In the genomic region with DNA sequence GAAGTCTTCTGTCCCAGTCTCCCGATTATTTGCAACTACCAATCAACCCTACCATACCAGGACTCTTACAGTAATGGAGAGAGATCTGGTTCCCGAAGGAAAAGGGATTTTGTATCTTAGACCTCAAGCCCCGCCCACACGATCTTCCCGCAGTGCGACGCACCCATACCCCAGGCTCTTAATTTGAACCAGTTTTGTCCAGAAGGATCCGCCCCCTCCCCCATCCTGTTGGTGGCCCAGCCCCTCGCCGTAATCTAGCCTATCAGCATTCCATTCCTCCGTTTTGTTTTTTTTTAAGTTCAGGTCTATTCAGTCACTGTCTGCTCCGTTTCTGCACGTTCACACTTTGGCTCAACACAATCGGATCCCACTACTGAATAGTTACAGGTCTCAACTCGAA, we compare ENCODE assay signal across 8 mouse cellular contexts. TPM values are rescaled to one million over a fixed set of nuclear protein-coding genes. Genes with fewer than 3 reads are reported as not detected.
DNase-seq lines count a peak whose midpoint lies in the region; ATAC-seq and TF ChIP-seq lines count a peak whose summit lies in the region.

No protein-coding gene starts in this region.

- peak; percentile 56 for TF ChIP-seq POLR2A in embryonic fibroblast, embryonic 13.5 days (IDR thresholded peaks at IDR 0.05; ENCODE audit: low read depth, low read length)

- H3K27me3 ChIP-seq in hindbrain, embryonic 11.5 days (ENCODE audit: control insufficient read depth, insufficient read depth, low read length): no peaks in the 10 kb centered on the region

- no peak for TF ChIP-seq CTCF in gastrocnemius, adult 2 months (IDR thresholded peaks at IDR 0.05)
- no peak for TF ChIP-seq CTCF in embryonic fibroblast, embryonic 13.5 days (IDR thresholded peaks at IDR 0.05; ENCODE audit: borderline replicate concordance, insufficient read depth, low read length)

- H3K4me1 ChIP-seq in embryonic fibroblast, embryonic 13.5 days (ENCODE audit: control insufficient read depth, insufficient read depth, low read length): no peaks in the 10 kb centered on the region
- peaks cover 7% of the 10 kb centered on the region; the same call in 1 of the 2 replicates for H3K4me1 ChIP-seq in hindbrain, embryonic 11.5 days (replicated peaks; ENCODE audit: control insufficient read depth, insufficient read depth, low read length)

- H3K9me3 ChIP-seq in hindbrain, embryonic 11.5 days (ENCODE audit: control insufficient read depth, low read length): no peaks in the 10 kb centered on the region

- WGBS in hindbrain, embryonic 11.5 days: under 1% methylated on average over 15 of the region's 15 CpGs

- H3K27ac ChIP-seq in gastrocnemius, adult 2 months: peak overlapping the region; percentile 94
- H3K27ac ChIP-seq in embryonic fibroblast, embryonic 13.5 days (ENCODE audit: insufficient read depth, low read length): peak overlapping the region; percentile 74
- H3K27ac ChIP-seq in hindbrain, embryonic 11.5 days (ENCODE audit: low read depth, low read length): 0 out of 2 replicates have a peak overlapping the region, but pooled peaks have one; percentile 17

- ATAC-seq in hindbrain, embryonic 11.5 days (ENCODE audit: low FRiP score): peak; percentile 67
- ATAC-seq in megakaryocyte-erythroid progenitor cell, adult 5-6 weeks (replicated peaks; ENCODE audit: low FRiP score, low TSS enrichment, poor library complexity, severe bottlenecking): peak; percentile 56

- peak overlapping the region; percentile 58 for H3K4me2 ChIP-seq in hindbrain, embryonic 11.5 days (replicated peaks; ENCODE audit: low read depth, low read length)

- intact Hi-C loops in gastrocnemius, adult 2 months (cut with DNase I): loop anchor here (2.0 to 10.0 kb wide), 3 partner anchors 72 to 538 kb away; a partner anchor contains a TSS
- intact Hi-C loops in gastrocnemius, postnatal 36 days (cut with DNase I): no loop called here
- intact Hi-C loops in left cerebral cortex, postnatal 25 days (cut with DNase I): loop anchor here (5.0 kb wide), 1 partner anchor 234 kb away; a partner anchor contains a TSS

- H3K4me3 ChIP-seq in gastrocnemius, adult 2 months: peak overlapping the region; percentile 96
- H3K4me3 ChIP-seq in embryonic fibroblast, embryonic 13.5 days (ENCODE audit: insufficient read depth, low read length): peak overlapping the region; percentile 85
- H3K4me3 ChIP-seq in hindbrain, embryonic 11.5 days (ENCODE audit: low read depth, low read length): peak overlapping the region; percentile 54

- H3K36me3 ChIP-seq in hindbrain, embryonic 11.5 days (ENCODE audit: control insufficient read depth, insufficient read depth, low read length): peaks cover 18% of the 10 kb centered on the region

- DNase-seq in gastrocnemius, adult 2 months: no peak
- no peak for DNase-seq in gastrocnemius, postnatal 36 days
- peak; percentile 77 for DNase-seq in adrenal gland, adult 2 months
- DNase-seq in hindbrain, embryonic 11.5 days (ENCODE audit: low spot score): peak; percentile 91
- peak; percentile 60 to 67 for DNase-seq in left cerebral cortex, postnatal 25 days (ENCODE audit: low spot score in 2 of 2)
- peak; percentile 82 to 87 for DNase-seq in spleen, postnatal 4 days (ENCODE audit: low spot score in 2 of 2)

- peak overlapping the region; percentile 88 for H3K9ac ChIP-seq in hindbrain, embryonic 11.5 days (ENCODE audit: low read depth, low read length)

RNA-seq across cellular contexts. Expression of a gene that starts 0.9 kb away (rescaled TPM):
- 10 to 100 TPM; 40.9 to 41.4 TPM for total RNA-seq in gastrocnemius, adult 2 months (2021)
- 10 to 100 TPM; 36.7 to 43.0 TPM for total RNA-seq in gastrocnemius, postnatal 36 days (2021)
- 10 to 100 TPM; 61.7 to 74.8 TPM for total RNA-seq in adrenal gland, adult 2 months (2021)
- polyA plus RNA-seq in adrenal gland, adult 2 months (2012; rRNA removed): 101 and 102 TPM in 2 replicates
- polyA plus RNA-seq in embryonic fibroblast, embryonic 13.5 days (2011; ENCODE audit: insufficient read length, low read depth, missing spikeins): 58.9 and 94.2 TPM in 2 replicates
- 133 and 140 TPM in 2 replicates for polyA plus RNA-seq in hindbrain, embryonic 11.5 days (2014; fragmentation: Nextera tagmentation; extraction: Ambion mirVana)
- total RNA-seq in left cerebral cortex, postnatal 25 days (2021): 10 to 100 TPM; 96.1 to 97.4 TPM
- total RNA-seq in megakaryocyte-erythroid progenitor cell, adult 5-6 weeks (2014; fragmentation: Nextera tagmentation): 144 and 155 TPM in 2 replicates
- total RNA-seq in megakaryocyte-erythroid progenitor cell, adult 5-6 weeks (2017): 88.3 and 91.2 TPM in 2 replicates

RNA-seq across cellular contexts. Expression of a gene that starts 0.9 kb away (rescaled TPM):
- total RNA-seq in gastrocnemius, adult 2 months (2021): 10 to 100 TPM; 12.7 to 16.1 TPM
- total RNA-seq in gastrocnemius, postnatal 36 days (2021): 10 to 100 TPM; 12.0 to 12.6 TPM
- total RNA-seq in adrenal gland, adult 2 months (2021): 10 to 100 TPM; 37.1 to 40.2 TPM
- polyA plus RNA-seq in adrenal gland, adult 2 months (2012; rRNA removed): 58.0 and 63.1 TPM in 2 replicates
- 82.5 and 83.0 TPM in 2 replicates for polyA plus RNA-seq in embryonic fibroblast, embryonic 13.5 days (2011; ENCODE audit: insufficient read length, low read depth, missing spikeins)
- 25.4 and 26.8 TPM in 2 replicates for polyA plus RNA-seq in hindbrain, embryonic 11.5 days (2014; fragmentation: Nextera tagmentation; extraction: Ambion mirVana)
- total RNA-seq in left cerebral cortex, postnatal 25 days (2021): 10 to 100 TPM; 21.0 to 21.8 TPM
- total RNA-seq in megakaryocyte-erythroid progenitor cell, adult 5-6 weeks (2014; fragmentation: Nextera tagmentation): 30.5 and 38.1 TPM in 2 replicates
- 6.5 and 8.2 TPM in 2 replicates for total RNA-seq in megakaryocyte-erythroid progenitor cell, adult 5-6 weeks (2017)

RNA-seq across cellular contexts. Expression of a gene that starts 17.3 kb away (rescaled TPM):
- 10 to 100 TPM; 13.0 to 16.0 TPM for total RNA-seq in gastrocnemius, adult 2 months (2021)
- total RNA-seq in gastrocnemius, postnatal 36 days (2021): 10 to 100 TPM; 12.0 to 19.1 TPM
- total RNA-seq in adrenal gland, adult 2 months (2021): 10 to 100 TPM; 33.9 to 36.2 TPM
- polyA plus RNA-seq in adrenal gland, adult 2 months (2012; rRNA removed): 68.5 and 73.3 TPM in 2 replicates
- polyA plus RNA-seq in embryonic fibroblast, embryonic 13.5 days (2011; ENCODE audit: insufficient read length, low read depth, missing spikeins): 13.8 and 14.1 TPM in 2 replicates
- 7.4 and 7.9 TPM in 2 replicates for polyA plus RNA-seq in hindbrain, embryonic 11.5 days (2014; fragmentation: Nextera tagmentation; extraction: Ambion mirVana)
- total RNA-seq in left cerebral cortex, postnatal 25 days (2021): 10 to 100 TPM; 25.3 to 26.8 TPM
- 26.1 and 28.3 TPM in 2 replicates for total RNA-seq in megakaryocyte-erythroid progenitor cell, adult 5-6 weeks (2014; fragmentation: Nextera tagmentation)
- total RNA-seq in megakaryocyte-erythroid progenitor cell, adult 5-6 weeks (2017): 12.2 and 17.0 TPM in 2 replicates

RNA-seq across cellular contexts. Expression of a gene that starts 20.5 kb away (rescaled TPM):
- under 1 TPM; 0.25 to 0.64 TPM for total RNA-seq in gastrocnemius, adult 2 months (2021)
- under 1 TPM; 0.35 to 0.48 TPM for total RNA-seq in gastrocnemius, postnatal 36 days (2021)
- total RNA-seq in adrenal gland, adult 2 months (2021): under 1 TPM in 1 of 2 experiments, not detected in 1; 0.26 TPM
- 9.9 and 10.1 TPM in 2 replicates for polyA plus RNA-seq in adrenal gland, adult 2 months (2012; rRNA removed)
- polyA plus RNA-seq in embryonic fibroblast, embryonic 13.5 days (2011; ENCODE audit: insufficient read length, low read depth, missing spikeins): not detected in 2 replicates
- polyA plus RNA-seq in hindbrain, embryonic 11.5 days (2014; fragmentation: Nextera tagmentation; extraction: Ambion mirVana): 1.4 and 1.7 TPM in 2 replicates
- total RNA-seq in left cerebral cortex, postnatal 25 days (2021): 1 to 10 TPM; 1.3 to 1.6 TPM
- total RNA-seq in megakaryocyte-erythroid progenitor cell, adult 5-6 weeks (2014; fragmentation: Nextera tagmentation): not detected in 2 replicates
- total RNA-seq in megakaryocyte-erythroid progenitor cell, adult 5-6 weeks (2017): 0.65 TPM in 1 of 2 replicates, not detected in the other

RNA-seq across cellular contexts. Expression of a gene that starts 22.2 kb away (rescaled TPM):
- total RNA-seq in gastrocnemius, adult 2 months (2021): not detected
- not detected for total RNA-seq in gastrocnemius, postnatal 36 days (2021)
- not detected for total RNA-seq in adrenal gland, adult 2 months (2021)
- 0.21 and 0.92 TPM in 2 replicates for polyA plus RNA-seq in adrenal gland, adult 2 months (2012; rRNA removed)
- polyA plus RNA-seq in embryonic fibroblast, embryonic 13.5 days (2011; ENCODE audit: insufficient read length, low read depth, missing spikeins): not detected in 2 replicates
- not detected in 2 replicates for polyA plus RNA-seq in hindbrain, embryonic 11.5 days (2014; fragmentation: Nextera tagmentation; extraction: Ambion mirVana)
- not detected for total RNA-seq in left cerebral cortex, postnatal 25 days (2021)
- total RNA-seq in megakaryocyte-erythroid progenitor cell, adult 5-6 weeks (2014; fragmentation: Nextera tagmentation): not detected in 2 replicates
- total RNA-seq in megakaryocyte-erythroid progenitor cell, adult 5-6 weeks (2017): not detected in 2 replicates

Comparison
In these comparisons a context has a peak if more than half of its experiments do, and no peak if none do; other contexts are left out.
1. DNase-seq: peak in adrenal gland, adult 2 months (single experiment), hindbrain, embryonic 11.5 days (single experiment), left cerebral cortex, postnatal 25 days (2 of 2) and spleen, postnatal 4 days (2 of 2); none in gastrocnemius, adult 2 months (single experiment) and gastrocnemius, postnatal 36 days (0 of 2).
2. H3K27ac ChIP-seq: peak in every context shown above with its lines; median percentile 94 in gastrocnemius, adult 2 months; 74 in embryonic fibroblast, embryonic 13.5 days; 17 in hindbrain, embryonic 11.5 days.
3. Peak in every context shown above with its lines, with median percentiles within 50 percentile points of each other: H3K4me3 ChIP-seq.